17 mouse cellular contexts compared by ENCODE assay signal in the genomic region with DNA sequence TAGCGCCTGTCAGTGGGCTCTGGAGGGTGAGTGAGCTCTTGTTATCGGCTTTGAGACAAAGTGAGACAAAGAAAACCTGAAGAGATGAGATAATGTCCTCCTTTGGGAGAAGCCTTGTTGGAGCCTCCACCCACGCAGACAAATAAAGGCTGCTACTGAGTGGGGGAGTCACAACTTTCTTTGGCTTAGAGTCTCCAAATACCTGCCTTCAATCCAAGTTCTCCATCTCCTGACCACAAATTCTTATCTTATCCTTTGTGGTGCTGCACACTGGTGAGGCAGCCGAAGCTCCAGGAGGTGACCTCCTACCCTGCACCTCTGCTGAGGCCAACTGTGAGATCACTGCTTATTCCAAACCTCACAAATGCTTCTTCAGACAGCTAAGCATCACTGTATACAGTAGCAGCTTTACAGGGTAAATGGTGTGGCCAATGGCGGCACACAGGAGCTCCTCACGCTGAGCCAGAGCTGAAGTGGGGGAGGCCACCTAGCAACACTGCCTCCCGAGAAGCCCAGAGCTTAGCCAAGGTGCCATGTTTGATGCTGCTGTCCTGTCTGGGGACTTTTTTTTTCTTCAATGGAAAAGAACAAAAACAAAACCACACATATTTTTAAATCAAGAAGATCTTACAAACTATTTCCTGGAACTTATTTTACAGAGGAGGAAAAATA.
DNase-seq lines count a peak whose midpoint lies in the region; ATAC-seq and TF ChIP-seq lines count a peak whose summit lies in the region.
"Had no signal": no experiment of that assay in that cellular context is flagged by ENCODE, and none has a peak within 500 bp of the region (broad histone marks: within the 10 kb centered on the region; RNA-seq: fewer than 3 reads in every experiment).

No protein-coding gene starts in this region.

- no peak overlapping the region for H3K4me2 ChIP-seq in liver, postnatal 0 days (ENCODE audit: low read depth, low read length)
- no peak overlapping the region for H3K4me2 ChIP-seq in lung, postnatal 0 days (replicated peaks; ENCODE audit: low read depth, low read length)
- H3K4me2 ChIP-seq: embryonic facial prominence, embryonic 15.5 days; forebrain, embryonic 15.5 days; hindbrain, embryonic 14.5 days; stomach, embryonic 15.5 days had no signal

- no peak overlapping the region for H3K9ac ChIP-seq in liver, postnatal 0 days (replicated peaks)
- H3K9ac ChIP-seq in lung, postnatal 0 days (replicated peaks; ENCODE audit: low read depth), result no peak overlapping the region
- H3K9ac ChIP-seq: embryonic facial prominence, embryonic 15.5 days; forebrain, embryonic 15.5 days; hindbrain, embryonic 14.5 days; stomach, embryonic 15.5 days had no signal

- ATAC-seq in erythroid progenitor cell, adult 5-6 weeks (replicated peaks; ENCODE audit: low FRiP score, poor library complexity, severe bottlenecking), result 0 out of 2 replicates have a peak, but pooled peaks have one; percentile 43
- 0 out of 2 replicates have a peak, but pooled peaks have one; percentile 17 for ATAC-seq in liver, postnatal 0 days
- ATAC-seq in lung, postnatal 0 days, result no peak
- ATAC-seq: forebrain, embryonic 15.5 days had no signal

- H3K9me3 ChIP-seq in liver, postnatal 0 days (ENCODE audit: low read length), result no peaks in the 10 kb centered on the region
- no peaks in the 10 kb centered on the region for H3K9me3 ChIP-seq in lung, postnatal 0 days (ENCODE audit: low read length)
- H3K9me3 ChIP-seq: embryonic facial prominence, embryonic 15.5 days; forebrain, embryonic 15.5 days; megakaryocyte, embryonic 14.5 days; stomach, embryonic 15.5 days had no signal

- TF ChIP-seq EP300 in liver, postnatal 0 days (IDR thresholded peaks at IDR 0.05; ENCODE audit: low read depth), result no peak
- no peak for TF ChIP-seq EP300 in lung, postnatal 0 days (IDR thresholded peaks at IDR 0.05)

- 58% methylated on average over 7 of the region's 7 CpGs for WGBS in liver, postnatal 0 days (ENCODE audit: insufficient replicate concordance)
- WGBS in lung, postnatal 0 days, result 75% methylated on average over 7 of the region's 7 CpGs

- no peaks in the 10 kb centered on the region for H3K36me3 ChIP-seq in liver, postnatal 0 days (replicated peaks; ENCODE audit: insufficient read depth, low read length)
- no peaks in the 10 kb centered on the region for H3K36me3 ChIP-seq in lung, postnatal 0 days (ENCODE audit: insufficient read depth, low read length)
- H3K36me3 ChIP-seq: embryonic facial prominence, embryonic 15.5 days; stomach, embryonic 15.5 days had no signal

- peak; percentile 2 for DNase-seq in ovary, adult 18-20 months (ENCODE audit: low spot score)
- no peak for DNase-seq in ovary, postnatal 10 days (ENCODE audit: low spot score)
- peak; percentile 59 for DNase-seq in MEL-GATA-1-ER (ENCODE audit: extremely low read depth, low read depth)
- no peak for DNase-seq in liver, postnatal 0 days
- DNase-seq in frontal cortex, postnatal 36 days (ENCODE audit: low spot score in 2 of 2), result no peak
- DNase-seq in lung, postnatal 0 days (ENCODE audit: low spot score), result no peak
- DNase-seq in lung, postnatal 10 days, result no peak
- DNase-seq: adrenal gland, postnatal 25 days; gastrocnemius, postnatal 25 days; lung, adult 2 months; thymus, postnatal 4 days had no signal

- TF ChIP-seq CTCF in liver, postnatal 0 days (IDR thresholded peaks at IDR 0.05; ENCODE audit: low read depth), result no peak
- TF ChIP-seq CTCF in lung, postnatal 0 days (IDR thresholded peaks at IDR 0.05), result no peak

- H3K4me1 ChIP-seq in liver, postnatal 0 days (ENCODE audit: insufficient read depth), result no peaks in the 10 kb centered on the region
- no peaks in the 10 kb centered on the region for H3K4me1 ChIP-seq in lung, postnatal 0 days (ENCODE audit: insufficient read depth, low read depth, low read length)

- H3K27me3 ChIP-seq in liver, postnatal 0 days (ENCODE audit: insufficient read depth, low read length), result no peaks in the 10 kb centered on the region
- H3K27me3 ChIP-seq in lung, postnatal 0 days (replicated peaks; ENCODE audit: insufficient read depth, low read length), result no peaks in the 10 kb centered on the region
- H3K27me3 ChIP-seq: embryonic facial prominence, embryonic 15.5 days; forebrain, embryonic 15.5 days; megakaryocyte, embryonic 14.5 days; stomach, embryonic 15.5 days had no signal

- H3K4me3 ChIP-seq in liver, postnatal 0 days (ENCODE audit: low read depth, low read length), result no peak overlapping the region
- H3K4me3 ChIP-seq in lung, postnatal 0 days (ENCODE audit: low read depth, low read length), result no peak overlapping the region
- H3K4me3 ChIP-seq: embryonic facial prominence, embryonic 15.5 days; forebrain, embryonic 15.5 days; megakaryocyte, embryonic 14.5 days; stomach, embryonic 15.5 days had no signal

- no peak overlapping the region for H3K27ac ChIP-seq in liver, postnatal 0 days (ENCODE audit: low read depth)
- no peak overlapping the region for H3K27ac ChIP-seq in lung, postnatal 0 days (ENCODE audit: low read length)
- H3K27ac ChIP-seq: embryonic facial prominence, embryonic 15.5 days; forebrain, embryonic 15.5 days; hindbrain, embryonic 14.5 days; stomach, embryonic 15.5 days had no signal

Comparison
In these comparisons a context has a peak if more than half of its experiments do, and no peak if none do; other contexts are left out.
1. DNase-seq: peak in ovary, adult 18-20 months (single experiment) and MEL-GATA-1-ER (single experiment); none in ovary, postnatal 10 days (single experiment), liver, postnatal 0 days (single experiment), frontal cortex, postnatal 36 days (0 of 2), lung, postnatal 0 days (single experiment) and lung, postnatal 10 days (single experiment).